Mouse (Mus musculus) liver, embryonic 12.5 days (tissue): Measurements from ENCODE around the gene Terb1. TPM values are rescaled to one million over a fixed set of nuclear protein-coding genes. Genes with fewer than 3 reads are reported as not detected.

Source experiments
- ATAC-seq: fragments of 200-750 bp; cut with Nextera tagmentation; 2 replicates; pipeline ENCODE4 v1.8.0; 2017; ENCODE audit warnings: moderate number of reproducible peaks, mild to moderate bottlenecking, moderate library complexity
- H3K27ac ChIP-seq: fragments of 300-500 bp; sonication (generic); 2 replicates; pipeline ENCODE4 v1.5.1; 2016; ENCODE audit warnings: mild to moderate bottlenecking
- H3K27me3 ChIP-seq: fragments of 300-500 bp; sonication (generic); replicated peaks from 2 replicates; pipeline ENCODE4 v1.6.1; 2016; ENCODE audit warnings: mild to moderate bottlenecking, moderate library complexity
- H3K36me3 ChIP-seq: fragments of 300-500 bp; sonication (generic); 2 replicates; pipeline ENCODE4 v1.6.1; 2016; ENCODE audit warnings: mild to moderate bottlenecking, moderate library complexity
- H3K4me1 ChIP-seq: fragments of 300-500 bp; sonication (generic); 2 replicates; pipeline ENCODE4 v1.6.1; 2016
- H3K4me2 ChIP-seq: fragments of 300-500 bp; sonication (generic); 2 replicates; pipeline ENCODE4 v1.6.1; 2016; ENCODE audit warnings: mild to moderate bottlenecking, moderate library complexity
- H3K4me3 ChIP-seq: fragments of 300-500 bp; sonication (generic); 2 replicates; pipeline ENCODE4 v1.5.1; 2016; ENCODE audit warnings: mild to moderate bottlenecking, moderate library complexity
- H3K9ac ChIP-seq: fragments of 300-500 bp; sonication (generic); 2 replicates; pipeline ENCODE4 v1.6.1; 2016; ENCODE audit warnings: mild to moderate bottlenecking, moderate library complexity
- H3K9me3 ChIP-seq: fragments of 300-500 bp; sonication (generic); replicated peaks from 2 replicates; pipeline ENCODE4 v1.6.1; 2016; ENCODE audit warnings: mild to moderate bottlenecking, moderate library complexity
- WGBS: fragments of 180-500 bp; shearing (Covaris S2); methylation state at CpG from one replicate; pipeline ENCODE4 v1.1.7; 2016; ENCODE audit not compliant: insufficient replicate concordance; 5-methylcytosine and 5-hydroxymethylcytosine counted together
- polyA plus RNA-seq: library from polyadenylated mRNA; unstranded; fragments of >200 nt; fragmentation: Nextera tagmentation; extraction: Ambion mirVana; gene quantifications from 2 replicates; pipeline ENCODE4 v1.2.1, GENCODE M21; 2016

Terb1 gene
- polyA plus RNA-seq, 1 experiment from 2014 or later, result 0.04 TPM

DNA sequence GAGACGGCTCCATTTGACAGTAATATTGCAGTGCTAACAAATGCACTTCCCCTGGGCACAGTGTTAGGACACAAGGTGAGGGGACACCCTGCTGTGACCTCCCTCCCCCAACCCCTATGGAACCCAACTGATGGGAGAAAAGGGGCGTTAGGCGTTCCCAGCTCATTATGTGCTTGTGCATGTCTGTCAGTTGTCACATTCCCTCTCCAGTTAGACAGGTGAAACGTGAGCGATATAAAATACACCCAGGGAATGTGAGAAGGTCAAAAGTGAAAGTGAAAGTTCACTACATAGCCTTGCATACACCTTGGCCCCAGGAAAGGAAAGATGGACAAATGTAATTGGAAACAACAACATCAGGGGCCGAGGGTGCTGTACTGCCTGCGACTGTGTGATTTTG is 25.7 kb upstream of the Terb1 start:
- Histone ChIP-seq H3K4me3 (peak overlapping the region; percentile 93), H3K36me3 (peaks cover 3% of the 10 kb centered on the region; the same call in 1 of the 2 replicates), H3K9me3 (no peaks in the 10 kb centered on the region), H3K27me3 (peaks cover 29% of the 10 kb centered on the region), H3K4me2 (peak overlapping the region; percentile 78), H3K9ac (peak overlapping the region; percentile 65), H3K4me1 (peaks cover 33% of the 10 kb centered on the region), H3K27ac (no peak overlapping the region)
- ATAC-seq, result no peak
- WGBS, result 17% methylated on average over 7 of the region's 7 CpGs

DNA sequence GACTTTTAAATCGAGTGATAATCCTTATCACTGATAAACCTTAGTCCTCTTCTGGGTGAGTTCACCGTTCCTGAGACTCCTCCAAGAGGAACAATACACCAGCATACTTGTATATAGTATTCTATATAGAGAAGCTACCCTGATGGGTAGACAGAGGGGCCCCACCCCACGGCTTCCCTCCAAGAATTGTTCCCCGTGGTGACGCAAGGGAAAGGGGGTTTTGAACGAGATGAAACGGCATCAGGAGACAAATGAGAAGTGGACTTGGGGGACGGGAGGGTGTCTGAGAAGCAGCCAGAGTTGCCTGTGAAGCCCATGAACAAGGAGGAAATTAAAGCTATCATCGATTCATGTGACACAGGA is 25.1 kb upstream of the Terb1 start:
- Histone ChIP-seq H3K27me3 (peaks cover 23% of the 10 kb centered on the region), H3K9ac (peak overlapping the region; percentile 65), H3K4me2 (peak overlapping the region; percentile 78), H3K9me3 (no peaks in the 10 kb centered on the region), H3K27ac (no peak overlapping the region), H3K36me3 (peaks cover 9% of the 10 kb centered on the region), H3K4me3 (peak overlapping the region; percentile 93), H3K4me1 (peaks cover 32% of the 10 kb centered on the region)
- WGBS, result 5% methylated on average over 9 of the region's 9 CpGs
- peak; percentile 73 for ATAC-seq

GRCm38 (mm10) chr8:104533971-104534778 is 24.5 kb upstream of the Terb1 start, which contains the start of the genes Nae1 and Car7:
Nae1 (minus strand) TSS chr8:104534637.
Car7 (plus strand) TSS chr8:104534689.
- peak within 1 kb of the TSS; percentile 78 for H3K4me2 ChIP-seq
- no peaks in the 10 kb centered on the region for H3K9me3 ChIP-seq
- peaks cover 15% of the 10 kb centered on the region for H3K36me3 ChIP-seq
- 1% methylated on average over 70 of the region's 70 CpGs for WGBS
- H3K27ac ChIP-seq, result peak within 1 kb of the TSS; percentile 78
- H3K9ac ChIP-seq, result peak within 1 kb of the TSS; percentile 90
- peak within 1 kb of the TSS; percentile 93 for H3K4me3 ChIP-seq
- peak; percentile 97 for ATAC-seq
- H3K4me1 ChIP-seq, result peaks cover 32% of the 10 kb centered on the region
- H3K27me3 ChIP-seq, result peaks cover 17% of the 10 kb centered on the region

GRCm38 (mm10) chr8:104533551-104533950 is 23.8 kb upstream of the Terb1 start:
- Histone ChIP-seq H3K4me1 (peaks cover 32% of the 10 kb centered on the region), H3K4me3 (peak overlapping the region; percentile 93), H3K9me3 (no peaks in the 10 kb centered on the region), H3K4me2 (peak overlapping the region; percentile 78), H3K9ac (peak overlapping the region; percentile 90), H3K27ac (no peak overlapping the region), H3K36me3 (peaks cover 17% of the 10 kb centered on the region), H3K27me3 (peaks cover 10% of the 10 kb centered on the region)
- WGBS, result 33% methylated on average over 7 of the region's 7 CpGs
- no peak for ATAC-seq

- Histone ChIP-seq H3K4me2 (no peak overlapping the region), H3K9ac (no peak overlapping the region), H3K4me1 (peaks cover 18% of the 10 kb centered on the region), H3K36me3 (peaks cover 40% of the 10 kb centered on the region), H3K4me3 (no peak overlapping the region), H3K27ac (no peak overlapping the region), H3K27me3 (no peaks in the 10 kb centered on the region), H3K9me3 (no peaks in the 10 kb centered on the region)
- WGBS, result 89% methylated on average over 6 of the region's 6 CpGs
- no peak for ATAC-seq
Measured at GRCm38 (mm10) chr8:104529671-104530070, 20.0 kb upstream of the Terb1 start.

GRCm38 (mm10) chr8:104517872-104518271 is 8.2 kb upstream of the Terb1 start:
- Histone ChIP-seq H3K27me3 (no peaks in the 10 kb centered on the region), H3K9ac (no peak overlapping the region), H3K4me3 (no peak overlapping the region), H3K27ac (no peak overlapping the region), H3K9me3 (no peaks in the 10 kb centered on the region), H3K36me3 (peaks cover 74% of the 10 kb centered on the region), H3K4me2 (no peak overlapping the region), H3K4me1 (no peaks in the 10 kb centered on the region)
- no peak for ATAC-seq
- WGBS, result 74% methylated on average over 5 of the region's 5 CpGs

GRCm38 (mm10) chr8:104510134-104510533 is 424 bp upstream of the Terb1 start:
- H3K4me2 ChIP-seq, result peak overlapping the region; percentile 97
- WGBS, result 82% methylated on average over 3 of the region's 3 CpGs
- H3K4me1 ChIP-seq, result peaks cover 12% of the 10 kb centered on the region

DNA sequence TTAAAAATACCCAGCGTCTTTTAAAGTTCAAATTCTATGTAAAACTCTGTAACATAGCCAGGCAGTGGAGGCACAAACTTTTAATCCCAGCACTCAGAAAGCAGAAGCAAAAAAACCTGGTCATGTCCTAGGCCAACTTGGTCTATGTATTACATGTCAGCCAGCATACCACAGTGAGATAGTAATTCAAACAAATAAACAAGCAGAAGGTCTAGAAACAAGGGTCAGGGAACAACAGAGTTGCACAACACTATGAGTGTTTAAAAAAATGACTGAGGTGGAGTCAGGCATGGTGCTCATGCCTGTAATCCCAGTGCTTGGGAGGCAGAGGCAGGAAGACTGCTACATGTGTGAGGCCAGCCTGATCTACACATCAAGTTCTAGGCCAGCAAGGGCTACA is 30.6 kb downstream of the Terb1 start:
- Histone ChIP-seq H3K4me3 (no peak overlapping the region), H3K9ac (no peak overlapping the region), H3K9me3 (no peaks in the 10 kb centered on the region), H3K4me2 (no peak overlapping the region), H3K27ac (no peak overlapping the region), H3K27me3 (no peaks in the 10 kb centered on the region), H3K36me3 (no peaks in the 10 kb centered on the region), H3K4me1 (no peaks in the 10 kb centered on the region)
- ATAC-seq, result no peak
- 39% methylated on average over 1 of the region's 1 CpGs for WGBS

More at GRCm38 (mm10) chr8:104510134-104510533, 424 bp upstream of the Terb1 start:
- no peak overlapping the region for H3K27ac ChIP-seq
- ATAC-seq, result no peak
- no peaks in the 10 kb centered on the region for H3K9me3 ChIP-seq
- 0 out of 2 replicates have a peak, but pooled peaks cover 15% of the 10 kb centered on the region for H3K27me3 ChIP-seq
- no peak overlapping the region for H3K9ac ChIP-seq
- H3K4me3 ChIP-seq, result no peak overlapping the region
- H3K36me3 ChIP-seq, result peaks cover 20% of the 10 kb centered on the region

- no peak overlapping the region for H3K9ac ChIP-seq
Measured at GRCm38 (mm10) chr8:104472465-104472864, 37.2 kb downstream of the Terb1 start.

DNA sequence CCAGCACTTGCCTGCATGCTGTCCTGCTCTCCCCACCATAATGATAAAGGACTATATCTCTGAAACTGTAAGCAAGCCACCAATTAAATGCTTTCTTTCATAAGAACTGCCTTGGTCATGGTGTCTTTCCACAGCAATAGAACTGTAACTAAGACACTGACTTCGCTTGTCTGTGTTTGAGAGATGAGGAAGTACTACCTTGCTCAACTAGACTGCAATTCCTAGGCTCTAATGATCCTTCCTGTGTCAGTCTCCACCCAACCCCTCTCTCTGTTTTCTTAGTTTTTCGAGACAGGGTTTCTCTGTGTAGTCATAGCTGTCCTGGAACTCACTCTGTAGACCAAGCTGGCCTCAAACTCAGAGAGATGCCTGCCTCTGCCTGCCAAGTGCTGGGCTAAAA is 42.2 kb downstream of the Terb1 start:
- no peaks in the 10 kb centered on the region for H3K27me3 ChIP-seq
- no peak for ATAC-seq
- no peak overlapping the region for H3K4me2 ChIP-seq
- no peak overlapping the region for H3K27ac ChIP-seq
- H3K4me3 ChIP-seq, result no peak overlapping the region
- WGBS, result 36% methylated on average over 2 of the region's 2 CpGs
- H3K9me3 ChIP-seq, result no peaks in the 10 kb centered on the region
- no peaks in the 10 kb centered on the region for H3K4me1 ChIP-seq
- H3K9ac ChIP-seq, result no peak overlapping the region
- no peaks in the 10 kb centered on the region for H3K36me3 ChIP-seq

More at GRCm38 (mm10) chr8:104472465-104472864, 37.2 kb downstream of the Terb1 start:
- no peaks in the 10 kb centered on the region for H3K9me3 ChIP-seq
- no peak overlapping the region for H3K27ac ChIP-seq
- no peaks in the 10 kb centered on the region for H3K27me3 ChIP-seq
- ATAC-seq, result no peak
- no peak overlapping the region for H3K4me3 ChIP-seq
- H3K36me3 ChIP-seq, result no peaks in the 10 kb centered on the region
- no peak overlapping the region for H3K4me2 ChIP-seq
- WGBS, result 61% methylated on average over 3 of the region's 3 CpGs
- H3K4me1 ChIP-seq, result no peaks in the 10 kb centered on the region

GRCm38 (mm10) chr8:104452177-104452576 is 57.5 kb downstream of the Terb1 start:
- Histone ChIP-seq H3K27me3 (no peaks in the 10 kb centered on the region), H3K4me3 (no peak overlapping the region), H3K9me3 (no peaks in the 10 kb centered on the region), H3K27ac (no peak overlapping the region), H3K36me3 (no peaks in the 10 kb centered on the region), H3K4me2 (no peak overlapping the region), H3K9ac (no peak overlapping the region), H3K4me1 (peaks cover 5% of the 10 kb centered on the region)
- peak; percentile 72; the same call in 1 of the 2 replicates for ATAC-seq
- 41% methylated on average over 3 of the region's 3 CpGs for WGBS

DNA sequence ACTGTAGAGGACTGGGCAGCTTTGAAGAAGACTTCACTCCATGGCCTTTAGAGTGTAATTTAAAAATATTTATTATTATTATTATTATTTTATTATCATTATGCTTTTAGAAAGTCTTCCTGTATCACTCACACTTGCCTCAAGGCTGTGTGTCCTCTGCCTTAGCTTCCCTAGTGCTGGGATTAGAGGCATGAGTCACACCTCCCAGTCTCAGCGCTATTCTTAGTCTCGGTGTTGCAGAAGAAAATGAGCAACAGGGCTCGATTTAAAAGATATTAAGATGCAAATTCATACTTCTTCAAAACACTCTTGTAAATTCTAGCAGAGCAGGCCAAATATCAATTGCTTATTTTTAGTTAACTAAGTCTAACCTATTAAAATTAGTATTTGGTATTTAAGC is 60.9 kb downstream of the Terb1 start:
- ATAC-seq, result no peak
- no peak overlapping the region for H3K9ac ChIP-seq
- no peak overlapping the region for H3K4me3 ChIP-seq
- peaks cover 5% of the 10 kb centered on the region for H3K4me1 ChIP-seq
- no peaks in the 10 kb centered on the region for H3K36me3 ChIP-seq
- H3K4me2 ChIP-seq, result no peak overlapping the region
- H3K27me3 ChIP-seq, result no peaks in the 10 kb centered on the region
- H3K9me3 ChIP-seq, result no peaks in the 10 kb centered on the region
- H3K27ac ChIP-seq, result no peak overlapping the region
- 68% methylated on average over 3 of the region's 3 CpGs for WGBS
